Mouse (Mus musculus) embryo, embryonic 11.5 days (tissue): ENCODE results near the gene Nsmce1.

ENCODE experiments used
- DNase-seq: peaks from one replicate; pipeline ENCODE4 v3.0.0-alpha.2; 2012; ENCODE audit warnings: low read depth, low spot score

The Nsmce1 gene

DNA sequence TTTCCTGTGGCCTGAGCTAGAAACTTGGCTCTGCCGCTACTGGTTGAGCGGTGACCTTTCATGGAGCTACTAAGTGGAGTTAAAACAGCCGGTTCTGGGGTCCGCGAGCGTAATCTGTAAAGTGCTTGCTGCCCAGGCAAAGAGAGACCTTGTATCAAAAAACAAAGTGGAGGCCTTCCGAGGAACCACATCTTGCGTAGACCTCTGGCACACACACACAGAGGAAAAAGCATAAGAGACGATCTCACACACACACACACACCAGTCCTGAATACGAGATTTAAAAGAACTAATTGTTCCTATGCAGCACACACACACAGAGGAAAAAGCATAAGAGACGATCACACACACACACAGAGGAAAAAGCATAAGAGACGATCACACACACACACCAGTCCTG, 364 bp upstream of the Nsmce1 start:
- DNase-seq: no peak

DNA sequence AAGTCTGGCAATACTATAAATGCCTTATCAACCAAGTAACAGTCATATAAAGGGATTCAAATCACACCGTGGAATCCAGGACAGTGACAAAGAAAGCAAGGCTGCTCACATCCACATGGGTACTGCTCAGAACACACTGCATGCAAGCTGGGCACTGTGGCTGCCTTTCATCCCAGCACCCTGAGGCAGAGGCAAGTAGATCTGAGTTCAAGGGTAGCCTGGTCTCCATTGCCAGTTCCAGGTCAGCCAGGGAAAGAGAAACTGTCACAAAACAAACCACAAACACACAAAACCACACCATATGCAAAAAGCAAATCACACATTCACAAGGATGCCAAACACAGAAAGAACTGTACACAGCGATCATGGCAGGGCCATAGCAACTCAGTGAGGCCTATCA, 1.8 kb downstream of the Nsmce1 start:
- no peak for DNase-seq

DNA sequence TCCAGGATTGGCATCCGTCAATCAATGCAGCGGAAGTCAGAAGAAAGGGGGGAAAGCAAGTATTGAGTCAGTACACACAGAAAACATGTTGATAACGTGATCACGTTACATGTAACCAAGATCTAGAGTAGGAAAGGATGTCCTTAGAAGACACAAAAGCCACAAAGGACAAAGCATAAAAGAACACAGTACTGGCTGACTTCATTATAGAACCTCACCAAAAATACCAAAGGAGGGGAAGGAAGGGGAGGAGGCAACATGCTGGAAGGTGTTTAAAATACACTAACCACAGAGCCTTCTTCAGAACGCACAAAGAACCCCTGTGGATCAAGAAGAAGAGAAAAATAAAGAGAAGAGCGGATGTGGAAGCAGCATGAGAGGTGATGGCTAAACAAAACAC, 2.7 kb downstream of the Nsmce1 start:
- no peak for DNase-seq

DNA sequence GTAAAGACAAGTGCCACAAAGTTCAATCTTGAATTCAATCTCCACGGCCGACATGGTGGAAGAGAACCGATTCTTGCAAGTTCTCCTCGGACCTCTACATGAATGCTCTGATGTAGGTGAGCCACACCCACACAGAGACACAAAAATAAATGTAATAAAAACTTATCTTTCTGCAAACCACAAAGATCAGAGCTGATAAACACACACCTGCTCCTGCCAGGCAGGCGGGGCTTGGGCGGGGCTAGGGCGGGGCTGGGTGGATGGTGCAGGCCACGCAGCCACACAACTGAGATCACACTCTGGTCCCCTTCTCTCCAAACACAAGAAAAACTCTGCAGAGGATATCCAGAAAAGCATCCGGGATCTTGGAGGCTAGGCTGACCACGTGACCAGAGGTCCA, 4.3 kb downstream of the Nsmce1 start:
- DNase-seq: no peak

DNA sequence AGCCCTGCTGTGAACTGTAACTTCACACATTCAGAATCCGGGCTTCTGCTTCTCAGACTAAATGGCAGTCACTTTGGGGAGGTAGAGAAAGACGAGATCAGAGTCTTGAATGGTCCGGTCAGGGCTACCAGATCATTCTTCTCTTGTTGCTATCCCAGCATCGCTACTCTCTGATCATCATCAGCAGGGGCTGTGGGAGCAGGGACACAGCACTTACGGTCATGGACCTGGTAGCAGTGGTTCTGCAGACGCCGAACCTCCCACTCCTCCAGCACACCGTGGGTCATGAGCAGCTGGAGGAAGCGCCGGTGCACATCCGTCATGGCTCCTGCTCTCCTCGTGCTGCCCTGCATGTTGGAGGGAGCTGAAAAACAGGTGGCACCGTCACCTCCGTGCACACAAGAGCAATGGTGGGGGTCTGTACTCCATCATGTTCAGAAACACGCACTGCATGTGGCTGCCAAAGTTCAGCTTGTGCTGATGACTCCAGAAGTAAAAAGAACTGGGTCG, 5.2 kb downstream of the Nsmce1 start:
- no peak for DNase-seq

DNA sequence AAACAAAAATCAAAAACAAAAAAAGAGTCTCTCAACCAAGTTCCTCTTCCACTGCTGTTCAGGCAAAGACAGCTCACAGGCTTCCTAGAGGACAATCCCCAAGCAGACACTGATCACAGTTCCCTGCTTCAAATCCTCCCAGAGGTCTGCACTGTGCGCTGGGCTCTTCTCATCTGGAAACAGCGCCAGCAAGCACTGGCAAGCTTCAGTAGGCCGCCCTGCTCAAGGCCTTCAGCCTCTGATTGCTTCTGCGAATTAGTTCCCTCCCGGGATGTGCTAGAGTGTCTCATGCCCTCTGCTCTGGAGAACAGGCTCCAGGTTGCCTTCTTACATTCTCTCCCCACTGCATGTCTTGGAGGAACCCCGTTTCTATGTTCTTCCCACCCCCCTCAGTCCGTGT, 6.6 kb downstream of the Nsmce1 start:
- no peak for DNase-seq

DNA sequence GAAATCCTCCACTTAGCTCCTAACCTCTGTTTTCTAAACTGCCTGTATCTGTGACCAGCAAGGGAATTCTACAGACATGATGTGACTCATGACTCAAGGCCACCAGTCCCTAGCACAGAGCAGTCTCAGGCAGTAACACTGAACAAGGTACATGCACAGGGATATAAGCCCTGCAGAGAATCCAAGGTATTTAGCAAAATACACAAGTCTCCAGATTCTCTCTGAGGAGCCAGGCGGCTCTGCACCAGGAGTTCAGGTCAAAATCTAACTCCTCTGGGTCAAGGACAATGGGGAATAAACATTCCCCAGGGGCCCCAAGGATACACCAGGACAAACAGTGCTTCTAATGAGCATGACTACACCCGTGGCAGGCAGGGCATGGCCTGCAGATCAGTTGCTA, 8.5 kb downstream of the Nsmce1 start:
- DNase-seq: no peak

DNA sequence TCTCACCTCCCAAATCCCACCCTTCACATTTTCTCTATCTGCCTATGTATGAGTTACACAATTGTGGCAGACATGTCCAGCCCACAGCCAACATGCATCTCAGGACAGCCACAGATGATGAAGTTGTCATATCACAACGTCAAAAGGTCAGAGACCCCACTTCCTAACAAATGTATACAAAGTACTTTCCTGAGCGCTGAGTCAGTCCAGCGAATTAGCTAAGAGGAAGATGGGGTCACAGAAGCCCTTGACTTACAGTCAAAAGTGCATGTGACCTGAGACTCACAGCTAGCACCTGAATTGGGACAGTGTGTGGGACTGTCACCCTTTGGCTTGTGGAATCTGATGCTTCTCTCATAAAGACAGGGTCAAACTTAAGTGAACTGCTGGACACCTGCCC, 9.1 kb downstream of the Nsmce1 start:
- no peak for DNase-seq

DNA sequence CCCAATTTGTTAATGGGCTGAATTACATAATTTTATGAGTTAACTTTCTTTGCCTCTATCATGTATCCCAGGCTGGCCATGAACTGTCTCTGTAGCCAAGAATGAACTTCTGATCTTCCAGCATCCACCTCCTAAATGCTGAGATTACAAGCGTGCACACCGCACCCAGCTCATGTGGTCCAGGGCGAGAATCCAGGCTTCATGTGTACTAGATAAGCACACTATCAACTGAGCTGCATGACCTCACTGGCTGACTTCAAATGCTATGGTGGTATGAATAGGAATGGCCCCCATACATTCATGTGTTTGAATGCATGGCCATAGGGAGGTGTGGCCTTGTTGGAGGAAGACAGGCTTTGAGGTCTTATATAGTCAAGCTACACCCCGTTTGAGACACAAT, 10.9 kb downstream of the Nsmce1 start:
- DNase-seq: no peak

DNA sequence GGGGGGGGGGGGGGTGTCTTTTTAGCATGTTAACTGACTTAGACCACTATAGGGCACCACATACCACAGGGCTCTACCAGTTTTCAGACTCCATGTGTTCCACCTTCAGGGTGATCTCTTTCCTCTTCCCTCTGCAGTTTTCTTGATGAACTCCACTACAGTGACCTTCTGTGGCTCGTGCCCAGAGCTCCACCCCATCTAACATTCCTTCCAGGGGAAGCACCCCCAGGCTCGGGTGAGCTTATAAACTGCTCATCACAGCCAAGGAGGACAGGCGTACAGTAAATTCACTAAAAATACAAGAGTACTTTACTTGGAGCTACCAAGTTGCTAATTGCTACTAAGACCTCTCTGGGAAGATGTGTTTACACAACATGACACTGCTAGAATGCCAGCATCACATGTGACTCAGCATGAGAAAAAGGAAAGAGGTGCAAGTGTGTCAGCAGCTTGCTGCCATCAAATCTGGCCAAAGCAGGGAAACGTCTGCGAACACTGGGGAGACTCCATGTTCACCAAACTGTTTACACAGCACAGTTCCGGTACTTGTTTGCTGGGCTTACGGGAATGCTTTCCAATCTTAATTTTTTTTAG, 12.9 kb downstream of the Nsmce1 start:
- DNase-seq: no peak

DNA sequence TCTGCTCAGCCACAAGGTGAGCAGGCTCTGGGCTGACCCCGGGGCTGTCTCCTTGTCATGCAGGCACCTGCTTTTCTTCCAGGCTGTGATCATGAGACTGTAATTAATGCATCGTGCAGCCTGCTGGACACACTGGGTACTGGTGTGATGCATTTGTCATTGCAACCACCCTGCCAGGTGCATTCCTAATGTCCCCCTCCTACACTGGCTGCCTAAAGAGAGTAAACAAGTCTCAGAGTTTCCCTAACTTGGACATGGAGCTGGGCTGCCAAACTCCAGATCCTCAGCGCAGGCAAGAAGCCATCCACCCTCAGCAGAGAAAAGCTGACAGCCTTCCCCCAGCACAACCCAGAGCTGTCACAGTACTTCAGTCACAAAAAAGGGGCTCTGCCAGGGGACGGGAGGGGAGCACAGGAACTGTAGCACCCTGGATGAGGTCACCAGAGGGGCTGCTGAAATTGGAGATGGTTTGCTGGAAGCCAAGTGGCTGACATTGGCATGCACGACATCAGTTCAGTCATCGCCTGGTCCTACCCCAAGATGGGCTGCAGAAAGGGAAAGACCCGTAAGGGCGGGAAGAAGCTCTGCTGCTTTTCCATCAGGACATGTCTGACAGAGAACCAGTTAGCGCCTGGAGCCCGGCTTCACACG, 15.7 kb downstream of the Nsmce1 start:
- DNase-seq: no peak

DNA sequence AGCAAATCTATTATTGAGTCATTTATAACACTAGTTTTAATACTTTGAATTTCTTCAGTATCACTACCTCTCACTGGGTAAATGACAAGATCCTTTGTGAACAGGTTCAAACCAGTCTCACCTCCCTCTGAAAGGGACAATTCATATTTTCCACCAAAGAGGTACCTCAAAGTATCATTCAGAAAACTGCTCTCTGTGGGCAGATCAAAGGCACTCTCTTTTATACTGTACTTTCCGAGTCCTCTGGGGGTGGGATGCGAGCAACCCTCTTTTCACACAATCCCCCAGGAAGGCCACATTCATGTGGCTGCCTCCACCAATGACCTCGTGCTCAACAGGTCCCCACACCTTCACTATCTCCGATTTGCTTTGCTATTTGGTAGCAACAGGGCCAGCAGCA, 16.9 kb downstream of the Nsmce1 start:
- no peak for DNase-seq

DNA sequence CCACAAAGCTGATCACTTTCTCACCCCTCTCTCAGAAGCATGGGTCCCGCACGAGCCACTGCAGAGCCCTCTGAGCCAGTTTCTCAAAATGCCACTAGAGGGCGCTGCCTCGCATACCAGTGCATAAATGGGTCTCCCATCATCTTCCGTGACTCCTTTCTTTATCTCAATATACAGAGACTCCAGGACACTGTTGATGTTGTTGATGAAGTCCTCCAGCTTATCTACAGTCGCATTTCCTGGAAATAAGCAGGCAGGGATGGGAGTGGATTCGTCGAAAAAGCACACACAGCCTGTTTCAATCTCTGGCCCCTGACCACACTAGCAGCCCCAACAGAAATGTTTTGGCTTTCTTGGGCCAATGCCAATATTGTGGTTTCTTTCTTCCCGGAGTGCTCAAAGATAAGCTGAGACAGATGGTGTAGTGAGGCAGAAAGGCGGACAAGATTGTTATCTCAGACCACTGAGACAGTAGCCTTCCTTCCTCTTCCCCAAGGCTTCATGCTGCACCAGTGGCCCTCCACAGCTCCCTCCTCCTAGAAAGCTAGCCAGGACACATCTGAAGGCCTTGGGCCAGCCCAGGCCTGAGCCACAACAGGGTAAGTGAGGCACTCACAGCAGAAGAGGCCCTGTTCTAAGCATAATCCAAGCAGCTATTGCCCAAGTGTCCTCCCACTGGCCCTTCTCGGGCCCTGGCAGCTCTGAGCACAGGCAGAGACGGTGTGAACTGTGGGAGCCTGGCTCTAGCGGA, 19.2 kb downstream of the Nsmce1 start:
- peak; percentile 64 for DNase-seq

DNA sequence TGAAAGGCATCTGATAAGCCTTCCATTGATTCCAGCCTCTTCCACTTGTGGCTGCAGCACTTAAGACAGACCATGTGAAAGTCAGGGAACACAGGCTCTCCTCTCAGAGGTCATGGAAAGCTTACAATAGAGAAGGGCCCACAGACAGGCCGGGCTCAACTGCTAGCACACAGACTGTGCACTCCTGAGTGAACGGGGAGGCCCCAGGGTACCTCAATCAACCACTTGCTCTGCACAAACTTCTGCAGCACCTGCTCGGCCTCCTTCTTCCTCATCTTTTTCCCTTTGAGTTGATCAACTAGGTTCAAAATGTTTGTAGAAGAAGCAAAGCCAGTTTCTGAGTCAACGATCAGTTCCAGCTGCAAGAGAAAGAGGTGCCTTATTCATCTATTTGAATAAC, 20.5 kb downstream of the Nsmce1 start:
- DNase-seq: no peak

DNA sequence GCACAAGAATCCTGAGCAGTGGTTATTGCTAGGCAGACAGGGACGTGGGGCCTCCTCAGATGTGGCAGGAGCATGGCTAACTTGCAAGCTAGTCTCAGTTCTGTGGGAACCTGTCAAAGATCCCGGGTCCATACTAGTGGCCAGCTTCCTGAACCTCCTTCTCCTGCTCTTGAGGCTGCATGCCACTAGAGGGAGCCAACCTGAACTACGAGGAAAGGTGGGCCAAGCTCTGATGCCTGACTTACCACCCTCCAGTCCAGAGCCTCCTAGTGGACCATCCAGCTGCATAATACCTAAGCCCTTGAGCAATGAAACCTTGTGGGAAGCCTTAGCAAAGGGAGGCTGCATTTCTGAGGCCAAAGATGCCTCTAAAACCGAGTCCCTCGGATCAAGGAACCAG, 21.5 kb downstream of the Nsmce1 start:
- DNase-seq: peak; percentile 63

DNA sequence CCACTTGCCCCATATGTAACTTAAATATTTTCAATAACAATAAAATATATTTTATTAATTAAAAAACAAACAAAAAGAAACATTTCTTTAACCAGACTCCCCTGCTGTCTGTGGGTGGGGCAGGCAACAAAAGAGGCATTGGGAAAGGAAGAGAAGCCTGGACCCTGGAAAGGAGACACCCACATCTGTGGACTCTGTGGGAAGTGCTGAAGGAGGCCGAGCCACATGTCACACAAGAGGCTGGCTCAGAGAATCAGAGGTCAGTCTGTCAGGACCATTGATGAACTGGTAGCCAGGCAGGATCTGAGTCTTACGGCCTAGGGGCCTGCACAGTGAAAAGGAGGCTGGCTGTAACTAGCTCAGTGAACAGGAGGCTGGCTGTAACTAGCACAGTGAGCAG, 29.2 kb downstream of the Nsmce1 start:
- DNase-seq: no peak

DNA sequence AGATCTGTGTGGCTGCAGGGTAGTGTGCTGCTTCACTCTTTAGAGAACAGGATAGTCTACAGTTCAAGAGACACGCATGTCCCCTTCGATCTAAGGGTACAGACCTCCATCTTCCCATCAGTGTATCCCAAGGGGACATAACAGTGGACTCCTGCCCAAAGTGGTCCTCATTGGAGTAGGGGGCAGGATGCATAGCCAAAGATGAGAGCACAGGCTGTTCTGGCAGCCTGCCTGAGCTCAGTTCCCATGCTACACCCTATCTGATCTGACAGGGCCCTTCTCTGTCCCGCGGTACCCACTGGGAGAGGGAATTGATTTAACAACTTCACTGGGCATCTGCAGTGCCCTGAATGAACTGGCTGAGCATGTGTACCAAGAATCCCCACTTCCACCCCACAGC, 37.7 kb downstream of the Nsmce1 start:
- DNase-seq: no peak

DNA sequence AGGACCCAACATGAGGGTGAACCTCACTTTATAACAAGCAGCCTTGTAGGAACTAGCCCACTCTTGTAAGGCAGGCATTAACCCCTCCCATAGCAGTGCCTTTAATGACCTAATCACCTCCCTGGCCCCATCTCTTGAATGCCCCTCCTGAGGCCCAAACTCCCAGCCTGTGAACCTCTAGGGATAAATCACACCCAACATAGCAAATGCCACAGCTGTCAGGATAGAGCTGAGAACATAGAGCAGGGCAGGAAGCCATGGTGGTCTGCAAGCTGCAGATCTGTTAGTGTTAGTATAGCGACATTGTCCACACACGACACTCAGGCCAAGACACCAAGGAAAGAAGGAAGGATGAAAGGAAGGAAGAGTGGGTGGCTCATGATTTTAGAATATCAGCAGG, 40.3 kb downstream of the Nsmce1 start:
- no peak for DNase-seq

DNA sequence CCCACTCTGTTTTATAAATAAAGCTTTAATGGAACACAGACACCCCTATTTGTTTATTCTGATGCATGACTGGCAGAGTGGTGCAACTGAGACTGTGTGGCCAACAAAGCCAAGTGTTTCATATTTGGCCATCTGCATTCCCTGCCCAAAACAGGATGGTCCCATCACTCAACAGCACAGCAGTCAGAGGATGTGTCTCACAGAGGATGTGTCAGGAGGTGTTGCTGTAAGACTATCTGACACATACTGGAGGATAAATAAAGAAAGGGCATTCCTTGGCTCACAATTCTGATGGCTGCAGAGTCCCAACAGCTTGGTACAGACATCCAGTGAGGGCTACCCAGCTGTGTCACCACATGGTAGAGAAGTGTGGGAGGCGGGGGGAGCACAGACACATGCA, 40.7 kb downstream of the Nsmce1 start:
- DNase-seq: no peak

DNA sequence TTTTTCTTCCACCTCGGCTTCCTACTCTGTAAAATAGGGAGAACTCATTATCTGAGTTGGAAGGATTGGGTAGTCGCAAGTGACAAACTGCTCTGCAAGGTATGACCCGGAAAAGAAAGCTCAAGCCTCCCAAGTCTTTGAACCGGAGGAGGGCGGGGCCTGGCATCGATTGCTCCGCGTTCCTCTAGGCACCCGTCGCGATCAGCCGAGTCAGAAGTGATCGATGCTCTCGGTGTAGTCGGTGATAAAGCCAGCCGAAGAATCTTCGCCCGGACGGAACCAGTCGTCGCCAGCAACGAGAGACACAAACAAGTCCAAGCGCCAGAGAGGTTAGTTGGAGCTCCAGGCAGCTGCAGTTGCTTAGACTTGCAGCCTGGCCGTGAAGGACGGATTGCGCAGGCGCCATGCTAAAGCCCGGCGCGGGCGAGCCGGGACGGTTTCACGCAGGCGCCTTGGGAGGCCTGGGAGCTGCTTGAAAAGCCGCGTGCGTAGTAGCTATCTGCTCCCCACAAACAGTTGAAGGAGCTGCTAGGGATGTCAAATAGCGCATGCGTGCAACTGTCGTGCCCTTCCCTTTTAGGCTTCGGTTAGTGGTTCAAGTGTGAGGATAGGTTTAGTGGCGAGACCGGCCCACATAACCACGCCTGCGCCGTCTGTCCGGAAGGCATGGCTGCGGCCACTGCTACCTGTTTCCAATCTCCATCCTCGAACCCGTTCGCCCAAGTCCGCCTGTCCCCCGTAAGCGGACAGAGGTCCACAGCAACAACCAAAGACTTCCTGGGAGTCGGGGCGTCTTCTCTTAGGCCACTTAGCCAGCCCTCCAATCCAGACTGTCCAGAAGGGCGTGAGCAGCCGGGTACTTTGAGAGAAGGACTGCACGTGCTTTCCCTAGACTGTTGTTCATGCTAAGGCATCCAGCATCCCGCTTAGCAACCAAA, 46.7 kb downstream of the Nsmce1 start, which contains the start of gene Kdm8:
Gene Kdm8, plus strand, starts transcription at position 213 of the 938 bp plus-strand sequence.
- DNase-seq: peak; percentile 96

DNA sequence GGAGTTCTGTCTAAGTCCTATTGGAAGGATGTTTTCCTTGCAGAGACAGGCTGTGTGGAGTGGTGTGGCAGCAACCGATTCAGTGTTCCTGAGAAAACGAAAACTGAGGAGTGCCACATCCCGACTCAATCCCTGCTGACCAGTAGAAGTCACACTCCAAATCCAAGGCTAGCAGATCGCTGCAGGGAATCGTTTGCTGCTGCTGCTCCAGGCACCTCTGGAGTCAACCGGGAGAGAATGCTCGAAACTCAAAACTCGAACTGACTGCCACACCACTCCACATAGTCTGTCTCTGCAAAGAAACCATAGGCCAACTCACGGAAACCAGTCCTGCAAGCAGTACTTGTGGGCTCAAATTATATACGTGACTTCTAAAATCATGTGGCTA, 47.3 kb downstream of the Nsmce1 start:
- no peak for DNase-seq

DNA sequence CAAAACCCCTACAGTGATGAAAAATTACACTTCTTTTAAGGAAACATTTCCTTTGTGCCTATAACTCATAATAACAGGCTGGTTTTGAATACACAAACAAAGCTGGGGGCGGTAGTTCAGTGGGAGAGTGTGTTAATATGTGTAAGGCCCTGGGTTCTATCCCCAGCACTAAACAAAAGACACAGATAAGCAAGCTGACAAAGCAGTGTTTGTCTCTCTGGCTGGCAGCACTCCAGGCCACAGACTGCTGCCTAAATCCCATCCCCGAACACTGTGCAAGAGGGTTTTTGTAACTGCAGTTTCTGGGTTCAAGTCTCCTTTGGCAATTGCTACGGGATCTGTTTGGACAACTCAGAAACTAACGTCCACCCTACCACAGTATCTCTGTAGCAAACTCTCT, 49.1 kb downstream of the Nsmce1 start:
- no peak for DNase-seq
